Mouse (Mus musculus): Measurements from ENCODE around the gene Nprl3. TPM values are rescaled to one million over a fixed set of nuclear protein-coding genes. Genes with fewer than 3 reads are reported as not detected.
"Not testable (repeated sequence)": the region's sequence is repeated elsewhere in the genome, so short reads cannot be mapped to it uniquely, and the experiment has no call there.

The Nprl3 gene
- polyA plus RNA-seq, 2 experiments = 29.4 to 88.8 TPM

GRCm38 (mm10) chr11:32298532-32298918 is 31.0 kb upstream of the Nprl3 start:
- no peaks in the 10 kb centered on the region for H3K9me3 ChIP-seq (ENCODE audit: control insufficient read depth, low read length)
- 96% methylated on average over 2 of the region's 2 CpGs for WGBS
- H3K36me3 ChIP-seq (ENCODE audit: control insufficient read depth, insufficient read depth, low read length) = no peaks in the 10 kb centered on the region
- no peaks in the 10 kb centered on the region for H3K4me1 ChIP-seq (ENCODE audit: control insufficient read depth, insufficient read depth, low read length)
- H3K9ac ChIP-seq (ENCODE audit: low read depth, low read length, severe bottlenecking) = no peak overlapping the region
- no peak overlapping the region for H3K4me2 ChIP-seq (replicated peaks; ENCODE audit: low read depth, low read length, severe bottlenecking)
- DNase-seq (ENCODE audit: low spot score) = no peak
- no peak for ATAC-seq (ENCODE audit: low FRiP score, low read depth)
- no peak overlapping the region for H3K27ac ChIP-seq (replicated peaks; ENCODE audit: low read depth, low read length)
- no peaks in the 10 kb centered on the region for H3K27me3 ChIP-seq (ENCODE audit: control insufficient read depth, insufficient read depth, low read length)
- H3K4me3 ChIP-seq (replicated peaks; ENCODE audit: low read length) = no peak overlapping the region
- TF ChIP-seq POLR2A (IDR thresholded peaks at IDR 0.05; ENCODE audit: borderline replicate concordance, extremely low read depth, insufficient read depth, insufficient read length) = no peak

- DNase-seq (ENCODE audit: low spot score) = no peak
- no peak for TF ChIP-seq POLR2A (IDR thresholded peaks at IDR 0.05; ENCODE audit: borderline replicate concordance, extremely low read depth, insufficient read depth, insufficient read length)
- no peaks in the 10 kb centered on the region for H3K36me3 ChIP-seq (ENCODE audit: control insufficient read depth, insufficient read depth, low read length)
- H3K27ac ChIP-seq (replicated peaks; ENCODE audit: low read depth, low read length) = no peak overlapping the region
- ATAC-seq (ENCODE audit: low FRiP score, low read depth) = no peak
- no peaks in the 10 kb centered on the region for H3K27me3 ChIP-seq (ENCODE audit: control insufficient read depth, insufficient read depth, low read length)
- no peaks in the 10 kb centered on the region for H3K9me3 ChIP-seq (ENCODE audit: control insufficient read depth, low read length)
- no peak overlapping the region for H3K4me2 ChIP-seq (replicated peaks; ENCODE audit: low read depth, low read length, severe bottlenecking)
- H3K4me3 ChIP-seq (replicated peaks; ENCODE audit: low read length) = no peak overlapping the region
- 89% methylated on average over 1 of the region's 1 CpGs for WGBS
- H3K9ac ChIP-seq (ENCODE audit: low read depth, low read length, severe bottlenecking) = no peak overlapping the region
- no peaks in the 10 kb centered on the region for H3K4me1 ChIP-seq (ENCODE audit: control insufficient read depth, insufficient read depth, low read length)
Measured at GRCm38 (mm10) chr11:32297866-32298531, 30.5 kb upstream of the Nprl3 start.

- 43% methylated on average over 2 of the region's 2 CpGs for WGBS
- not testable (repeated sequence) for DNase-seq (ENCODE audit: low spot score); H3K27me3 ChIP-seq (ENCODE audit: control insufficient read depth, insufficient read depth, low read length); H3K9me3 ChIP-seq (ENCODE audit: control insufficient read depth, low read length); H3K4me2 ChIP-seq (replicated peaks; ENCODE audit: low read depth, low read length, severe bottlenecking); H3K4me1 ChIP-seq (ENCODE audit: control insufficient read depth, insufficient read depth, low read length); H3K27ac ChIP-seq (replicated peaks; ENCODE audit: low read depth, low read length); H3K9ac ChIP-seq (ENCODE audit: low read depth, low read length, severe bottlenecking); H3K4me3 ChIP-seq (replicated peaks; ENCODE audit: low read length); ATAC-seq (ENCODE audit: low FRiP score, low read depth); H3K36me3 ChIP-seq (ENCODE audit: control insufficient read depth, insufficient read depth, low read length)
Measured at GRCm38 (mm10) chr11:32297417-32297816, 29.9 kb upstream of the Nprl3 start.

GRCm38 (mm10) chr11:32296203-32296602 is 28.7 kb upstream of the Nprl3 start, which contains the start of gene Hba-a2:
TSS of gene Hba-a2 (plus strand) at chr11:32296489.
- H3K4me2 ChIP-seq (replicated peaks; ENCODE audit: low read depth, low read length, severe bottlenecking); H3K27me3 ChIP-seq (ENCODE audit: control insufficient read depth, insufficient read depth, low read length); H3K4me1 ChIP-seq (ENCODE audit: control insufficient read depth, insufficient read depth, low read length); H3K9me3 ChIP-seq (ENCODE audit: control insufficient read depth, low read length); DNase-seq (ENCODE audit: low spot score); ATAC-seq (ENCODE audit: low FRiP score, low read depth); H3K36me3 ChIP-seq (ENCODE audit: control insufficient read depth, insufficient read depth, low read length); H3K4me3 ChIP-seq (replicated peaks; ENCODE audit: low read length); H3K27ac ChIP-seq (replicated peaks; ENCODE audit: low read depth, low read length); H3K9ac ChIP-seq (ENCODE audit: low read depth, low read length, severe bottlenecking): not testable (repeated sequence)
- WGBS = no CpG with 5 or more reads among the region's 4 CpGs

- H3K4me1 ChIP-seq (ENCODE audit: control insufficient read depth, insufficient read depth, low read length); H3K4me3 ChIP-seq (replicated peaks; ENCODE audit: low read length); H3K27me3 ChIP-seq (ENCODE audit: control insufficient read depth, insufficient read depth, low read length); H3K36me3 ChIP-seq (ENCODE audit: control insufficient read depth, insufficient read depth, low read length); H3K9me3 ChIP-seq (ENCODE audit: control insufficient read depth, low read length); H3K27ac ChIP-seq (replicated peaks; ENCODE audit: low read depth, low read length); H3K4me2 ChIP-seq (replicated peaks; ENCODE audit: low read depth, low read length, severe bottlenecking); H3K9ac ChIP-seq (ENCODE audit: low read depth, low read length, severe bottlenecking); DNase-seq (ENCODE audit: low spot score); ATAC-seq (ENCODE audit: low FRiP score, low read depth): not testable (repeated sequence)
- WGBS = 75% methylated on average over 3 of the region's 3 CpGs
Measured at GRCm38 (mm10) chr11:32293479-32293878, 26.0 kb upstream of the Nprl3 start.

GRCm38 (mm10) chr11:32292819-32293218 is 25.3 kb upstream of the Nprl3 start:
- not testable (repeated sequence) for H3K36me3 ChIP-seq (ENCODE audit: control insufficient read depth, insufficient read depth, low read length); H3K27me3 ChIP-seq (ENCODE audit: control insufficient read depth, insufficient read depth, low read length); ATAC-seq (ENCODE audit: low FRiP score, low read depth); H3K4me2 ChIP-seq (replicated peaks; ENCODE audit: low read depth, low read length, severe bottlenecking); H3K9me3 ChIP-seq (ENCODE audit: control insufficient read depth, low read length); H3K27ac ChIP-seq (replicated peaks; ENCODE audit: low read depth, low read length); DNase-seq (ENCODE audit: low spot score); H3K4me1 ChIP-seq (ENCODE audit: control insufficient read depth, insufficient read depth, low read length); H3K9ac ChIP-seq (ENCODE audit: low read depth, low read length, severe bottlenecking); H3K4me3 ChIP-seq (replicated peaks; ENCODE audit: low read length)
- 79% methylated on average over 4 of the region's 4 CpGs for WGBS
